Mouse (Mus musculus) Patski (cell line): Measurements from ENCODE around the gene Gucy1b2. TPM values are rescaled to one million over a fixed set of nuclear protein-coding genes. Genes with fewer than 3 reads are reported as not detected.
A peak's percentile ranks its signal among the peaks of the same experiment; 100 is the strongest.

Experiments
- ATAC-seq: fragments of 100-300 bp; one replicate; pipeline ENCODE4 v1.8.0; 2021
- CTCF ChIA-PET: fragments of 350-600 bp; sonication (Branson Sonifier 250); formaldehyde crosslinking; loops from one replicate; lab custom pipeline; 2022; ENCODE audit warnings: inconsistent platforms; lab: Charles Lee
- POLR2A ChIA-PET: fragments of 350-600 bp; sonication (Branson Sonifier 250); formaldehyde crosslinking; loops from one replicate; lab custom pipeline; 2022; ENCODE audit warnings: antibody characterized with exemption, inconsistent platforms; lab: Charles Lee
- DNase-seq: peaks from one replicate; pipeline ENCODE4 v3.0.0-alpha.2; 2011; ENCODE audit warnings: low read depth, low spot score
- H3K27me3 ChIP-seq: fragments of 371-371 bp; one replicate; pipeline ENCODE4 v1.5.1; 2021
- CTCF ChIP-seq: fragments of 100-300 bp; IDR thresholded peaks from one replicate; pipeline ENCODE4 v1.5.1; 2021
- in situ Hi-C: fragments of 300-500 bp; cut with MboI; formaldehyde crosslinking; loops from 3 replicates; pipeline ENCODE4 v1.11.1; 2018; ENCODE audit warnings: low pct_unique_long_range_greater_than_20kb, mixed read lengths
- polyA plus RNA-seq: library from polyadenylated mRNA; unstranded; gene quantifications from one replicate; pipeline ENCODE4 v1.2.3, GENCODE M21; 2021

Gene Gucy1b2
- polyA plus RNA-seq, 1 experiment from 2014 or later, result 0.30 TPM

DNA sequence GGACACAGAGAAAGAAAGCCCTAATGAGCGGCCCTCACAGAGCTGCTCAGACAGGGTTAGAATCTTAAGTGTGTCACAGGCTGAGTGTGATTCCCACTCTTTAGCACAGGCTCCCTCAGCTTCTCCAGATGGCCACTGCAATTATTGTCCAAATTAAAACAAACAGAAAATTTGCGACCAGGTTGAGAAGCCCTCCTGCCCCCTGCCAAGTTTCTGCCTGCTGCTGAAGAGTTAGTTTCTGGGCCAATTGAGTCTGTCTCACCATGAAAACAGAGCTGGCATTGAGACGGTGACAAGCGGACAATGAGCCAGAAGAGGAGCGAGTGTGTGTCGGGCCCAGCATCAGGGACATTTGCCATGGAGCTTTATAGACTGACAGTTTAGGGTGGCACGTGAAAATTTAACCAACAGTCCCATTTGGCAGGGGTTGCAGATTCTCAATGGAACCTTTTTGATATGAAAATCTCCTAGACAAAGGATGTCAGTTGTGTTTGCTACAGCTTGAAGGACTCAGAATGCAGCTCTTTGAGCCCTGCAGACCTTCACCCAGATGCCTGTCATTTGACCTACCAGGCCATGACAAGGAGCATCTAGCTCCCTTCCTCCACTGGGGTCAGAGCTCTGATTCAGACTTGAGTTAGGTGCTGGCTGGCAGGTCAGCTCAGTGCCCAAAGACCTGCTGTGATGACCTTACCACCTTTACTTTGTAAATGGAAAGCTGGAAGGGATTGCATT, 39.9 kb downstream of the Gucy1b2 start:
- ChIA-PET CTCF (interaction anchor here (1.2 kb wide), 1 partner anchor 9 kb away, joined by 6 read pairs; no protein-coding TSS in a partner anchor), POLR2A (interaction anchor here (0.8 kb wide), 1 partner anchor 361 kb away, joined by 4 read pairs; no protein-coding TSS in a partner anchor)
- DNase-seq, result no peak
- ATAC-seq, result no peak
- in situ Hi-C loops, result no loop called here
- H3K27me3 ChIP-seq, result peaks cover 8% of the 10 kb centered on the region
- no peak for TF ChIP-seq CTCF

GRCm38 (mm10) chr14:62395346-62395745, 60.7 kb downstream of the Gucy1b2 start:
- DNase-seq, result no peak
- in situ Hi-C loops, result no loop called here
- CTCF ChIA-PET, result no interaction called here
- POLR2A ChIA-PET, result no interaction called here
- ATAC-seq, result no peak
- no peak for TF ChIP-seq CTCF
- no peaks in the 10 kb centered on the region for H3K27me3 ChIP-seq

DNA sequence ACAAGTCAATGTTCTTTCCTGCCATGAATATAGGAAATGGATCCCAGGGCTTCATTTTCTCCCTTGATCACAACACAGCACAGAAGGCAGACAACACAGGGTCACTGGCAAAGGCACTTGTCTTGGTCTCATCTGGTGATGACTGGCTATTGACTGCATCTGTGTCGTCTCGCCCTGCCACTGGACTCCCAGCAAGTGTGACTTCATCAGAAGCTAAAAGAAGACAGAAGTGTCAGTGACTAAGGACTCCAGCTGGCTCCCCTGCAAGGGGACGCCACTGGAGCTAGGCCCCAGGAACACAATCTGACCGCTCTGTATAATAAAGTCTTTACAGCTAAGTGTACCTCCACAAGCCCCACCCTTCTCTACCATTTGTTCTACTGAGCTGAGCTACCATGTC, 63.3 kb downstream of the Gucy1b2 start:
- ChIA-PET CTCF (interaction anchor here (0.8 to 1.3 kb wide), 2 partner anchors 9 to 13 kb away, joined by 4 read pairs; no protein-coding TSS in a partner anchor), POLR2A (no interaction called here)
- ATAC-seq, result no peak
- TF ChIP-seq CTCF, result no peak
- no peak for DNase-seq
- in situ Hi-C loops, result no loop called here
- H3K27me3 ChIP-seq, result no peaks in the 10 kb centered on the region

DNA sequence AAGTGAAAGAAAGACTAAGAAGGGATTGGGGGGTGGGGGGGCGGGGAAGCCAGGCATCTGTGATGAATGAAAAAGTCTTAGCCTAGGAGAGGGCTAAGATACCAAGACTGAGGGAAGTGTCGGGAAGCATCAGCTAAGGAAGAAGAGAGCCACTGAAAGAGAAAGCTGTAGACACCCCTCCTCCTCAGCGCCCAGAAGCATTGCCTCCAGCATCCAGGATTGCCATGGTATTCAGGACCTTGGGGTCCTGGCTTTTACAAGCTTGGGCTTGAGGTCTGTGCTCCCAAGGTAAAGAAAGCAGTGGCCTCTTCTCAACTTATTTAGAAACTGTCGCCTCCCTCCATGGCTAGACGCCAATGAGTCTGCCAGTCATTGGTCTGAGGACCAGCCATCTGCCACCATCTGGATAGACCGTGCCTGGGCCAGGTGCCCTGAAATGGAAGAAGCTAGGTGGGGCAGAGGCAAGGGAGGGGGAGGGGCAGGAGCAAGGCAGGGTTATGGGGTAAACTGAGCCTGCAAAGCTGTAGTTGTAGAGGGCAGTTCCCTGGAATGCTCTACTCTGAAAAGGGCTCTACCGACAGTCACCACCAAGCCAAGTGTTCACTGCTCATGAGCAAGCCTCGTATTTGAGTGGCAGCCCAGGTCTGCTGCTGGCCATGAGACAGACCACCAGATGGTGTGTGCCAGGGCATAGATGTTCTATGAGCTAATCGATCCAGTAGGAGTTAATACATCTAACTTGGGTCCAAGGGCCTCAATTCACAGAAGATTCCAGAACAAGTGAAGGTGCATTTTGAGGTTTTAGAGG, 66.2 kb downstream of the Gucy1b2 start:
- POLR2A ChIA-PET, result interaction anchor here (1.5 kb wide), 1 partner anchor 63 kb away, joined by 6 read pairs; no protein-coding TSS in a partner anchor
- CTCF ChIA-PET, result interaction anchor here (1.1 kb wide), 2 partner anchors 14 to 494 kb away, joined by 3 to 4 read pairs; no protein-coding TSS in a partner anchor
- TF ChIP-seq CTCF, result no peak
- no peaks in the 10 kb centered on the region for H3K27me3 ChIP-seq
- DNase-seq (no peak), ATAC-seq (no peak)
- in situ Hi-C loops, result no loop called here

DNA sequence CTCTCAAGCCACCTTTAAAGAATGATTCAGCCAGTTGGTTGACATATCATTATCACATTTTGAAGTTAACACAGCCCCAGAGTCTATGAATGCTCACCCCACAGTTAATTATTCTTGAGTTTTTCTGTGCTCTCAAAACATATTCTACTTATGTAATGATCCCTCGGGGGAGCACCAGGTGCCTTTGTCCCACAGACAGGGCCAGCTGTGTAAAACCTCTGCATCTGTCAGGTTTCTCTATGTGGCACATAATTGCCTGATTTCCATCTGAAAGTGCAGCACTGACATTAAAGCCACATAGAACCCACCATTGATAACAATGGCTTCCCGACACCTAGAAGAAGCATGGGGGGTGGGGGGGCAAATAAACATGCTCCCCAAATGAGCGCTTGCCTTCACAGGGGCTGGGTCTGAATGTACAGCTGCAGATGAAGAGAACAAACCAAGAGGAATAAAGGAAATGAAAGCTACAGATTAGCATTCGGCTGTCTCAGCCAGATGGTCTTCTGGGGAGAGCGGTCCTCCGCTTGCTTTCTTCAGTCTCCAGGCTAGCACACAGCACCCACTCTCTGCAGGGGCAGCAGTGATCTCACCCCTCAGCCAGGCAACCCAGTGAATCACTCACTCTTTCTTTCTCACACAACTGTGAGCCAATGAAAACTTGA, 66.9 kb downstream of the Gucy1b2 start:
- in situ Hi-C loops, result no loop called here
- peak; percentile 78 for ATAC-seq
- TF ChIP-seq CTCF, result no peak
- H3K27me3 ChIP-seq, result no peaks in the 10 kb centered on the region
- ChIA-PET POLR2A (interaction anchor here (1.5 kb wide), 1 partner anchor 64 kb away, joined by 6 read pairs; no protein-coding TSS in a partner anchor), CTCF (interaction anchor here (1.1 kb wide), 2 partner anchors 13 to 495 kb away, joined by 3 to 4 read pairs; no protein-coding TSS in a partner anchor)
- DNase-seq, result peak; percentile 27

GRCm38 (mm10) chr14:62383786-62384299, 72.2 kb downstream of the Gucy1b2 start:
- DNase-seq, result no peak
- no peak for ATAC-seq
- H3K27me3 ChIP-seq, result no peaks in the 10 kb centered on the region
- TF ChIP-seq CTCF, result no peak
- ChIA-PET CTCF (no interaction called here), POLR2A (interaction anchor here (0.6 to 1.1 kb wide), 2 partner anchors 66 to 713 kb away, joined by 3 read pairs; no protein-coding TSS in a partner anchor)
- in situ Hi-C loops, result no loop called here

DNA sequence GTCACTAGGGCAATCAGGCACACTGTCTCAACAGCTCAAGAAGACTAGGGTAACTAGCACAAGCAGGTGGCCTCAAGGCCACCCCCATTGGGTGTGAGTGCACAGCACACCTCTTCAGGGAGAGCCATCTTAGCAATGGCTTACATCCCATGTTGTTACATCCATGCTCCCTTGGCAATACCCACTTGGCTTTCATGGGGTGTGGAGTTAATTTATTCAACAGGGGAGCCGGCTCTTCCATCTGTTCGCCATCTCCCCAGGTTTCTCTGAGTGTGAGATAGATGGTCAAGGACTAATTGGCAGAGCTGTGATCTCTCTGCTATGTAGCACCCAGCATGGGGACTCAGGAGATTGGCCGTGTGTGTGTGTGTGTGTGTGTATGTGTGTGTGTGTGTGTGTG, 73.0 kb downstream of the Gucy1b2 start:
- H3K27me3 ChIP-seq, result no peaks in the 10 kb centered on the region
- ChIA-PET POLR2A (interaction anchor here (0.6 to 1.1 kb wide), 2 partner anchors 66 to 713 kb away, joined by 3 read pairs; no protein-coding TSS in a partner anchor), CTCF (no interaction called here)
- TF ChIP-seq CTCF, result no peak
- DNase-seq, result no peak
- in situ Hi-C loops, result no loop called here
- no peak for ATAC-seq

DNA sequence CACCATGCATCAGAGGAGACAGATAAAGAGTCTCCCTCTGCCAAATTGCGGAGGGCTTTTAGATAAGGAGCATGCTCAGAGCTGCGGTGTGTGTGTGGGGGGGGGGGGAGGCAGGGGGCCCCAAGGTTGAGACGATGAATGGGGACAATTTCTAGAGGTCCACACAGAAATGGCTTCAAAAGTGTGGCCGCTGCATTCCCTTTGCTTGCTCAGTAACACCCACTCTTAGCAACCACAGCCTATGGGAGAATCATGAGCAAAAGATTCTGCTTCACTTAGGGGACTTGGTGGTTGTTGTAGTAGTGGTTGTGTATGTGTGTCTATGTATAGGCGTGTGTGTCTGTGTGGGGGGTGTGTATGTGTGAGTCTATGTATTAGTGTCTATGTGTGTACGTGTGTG, 75.5 kb downstream of the Gucy1b2 start:
- ChIA-PET POLR2A (no interaction called here), CTCF (interaction anchor here (1.4 kb wide), 1 partner anchor 12 kb away, joined by 4 read pairs; no protein-coding TSS in a partner anchor)
- ATAC-seq, result no peak
- H3K27me3 ChIP-seq, result no peaks in the 10 kb centered on the region
- TF ChIP-seq CTCF, result no peak
- in situ Hi-C loops, result no loop called here
- DNase-seq, result no peak

- ATAC-seq, result no peak
- H3K27me3 ChIP-seq, result no peaks in the 10 kb centered on the region
- no peak for TF ChIP-seq CTCF
- in situ Hi-C loops, result no loop called here
- DNase-seq, result no peak
- CTCF ChIA-PET, result interaction anchor here (1.4 kb wide), 1 partner anchor 13 kb away, joined by 4 read pairs; no protein-coding TSS in a partner anchor
- POLR2A ChIA-PET, result no interaction called here
Observed at GRCm38 (mm10) chr14:62379391-62379790, 76.7 kb downstream of the Gucy1b2 start.

DNA sequence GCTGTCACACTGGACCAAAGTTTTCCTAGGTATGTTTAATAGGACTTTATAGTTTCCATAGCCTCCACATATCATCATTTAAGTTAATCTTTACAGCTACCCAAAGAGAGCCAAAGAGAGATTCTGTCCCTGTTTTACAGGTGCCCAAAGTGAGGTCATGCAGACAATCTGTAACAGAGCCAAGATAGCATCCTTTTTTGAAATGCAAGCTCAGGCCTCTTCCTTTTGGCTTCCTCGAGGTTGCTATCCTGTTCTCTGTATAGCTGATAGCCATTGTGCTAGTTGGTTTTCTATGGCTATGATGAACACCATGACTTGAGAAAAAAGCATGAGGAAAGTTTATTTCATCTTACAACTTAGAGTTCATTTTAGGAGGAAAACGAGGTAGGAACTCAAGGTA, 80.0 kb downstream of the Gucy1b2 start:
- DNase-seq (no peak), ATAC-seq (no peak)
- no peak for TF ChIP-seq CTCF
- CTCF ChIA-PET, result interaction anchor here (1.5 to 1.8 kb wide), 2 partner anchors 14 to 74 kb away, joined by 4 read pairs; no protein-coding TSS in a partner anchor
- in situ Hi-C loops, result no loop called here
- POLR2A ChIA-PET, result no interaction called here
- no peaks in the 10 kb centered on the region for H3K27me3 ChIP-seq
